Mouse (Mus musculus) hindbrain, postnatal 0 days (tissue): ENCODE measurements around the gene Slc45a1. TPM values are rescaled to one million over a fixed set of nuclear protein-coding genes. Genes with fewer than 3 reads are reported as not detected.

Source experiments
- ATAC-seq: fragments of 200-750 bp; cut with Nextera tagmentation; 2 replicates; pipeline ENCODE4 v1.8.0; 2017; ENCODE audit warnings: mild to moderate bottlenecking, moderate TSS enrichment, moderate library complexity
- DNase-seq: peaks from one replicate; pipeline ENCODE4 v3.0.0-alpha.2; 2015; ENCODE audit warnings: low spot score
- H3K27ac ChIP-seq: fragments of 300-500 bp; sonication (generic); 2 replicates; pipeline ENCODE4 v1.5.1; 2014; ENCODE audit warnings: mild to moderate bottlenecking
- H3K27me3 ChIP-seq: fragments of 300-500 bp; sonication (generic); 2 replicates; pipeline ENCODE4 v1.6.1; 2014; ENCODE audit warnings: low read length, mixed read lengths; ENCODE audit not compliant: insufficient read depth
- H3K36me3 ChIP-seq: fragments of 300-500 bp; sonication (generic); 2 replicates; pipeline ENCODE4 v1.6.1; 2014; ENCODE audit warnings: low read length, mixed read lengths; ENCODE audit not compliant: insufficient read depth
- H3K4me1 ChIP-seq: fragments of 300-500 bp; sonication (generic); 2 replicates; pipeline ENCODE4 v1.6.1; 2014; ENCODE audit warnings: antibody characterized with exemption, low read length, mixed read lengths; ENCODE audit not compliant: insufficient read depth
- H3K4me2 ChIP-seq: fragments of 300-500 bp; sonication (generic); 2 replicates; pipeline ENCODE4 v1.6.1; 2014; ENCODE audit warnings: low read depth, mild to moderate bottlenecking, low read length, moderate library complexity, mixed read lengths
- H3K4me3 ChIP-seq: fragments of 300-500 bp; sonication (generic); 2 replicates; pipeline ENCODE4 v1.5.1; 2014; ENCODE audit warnings: low read length
- H3K9ac ChIP-seq: fragments of 300-500 bp; sonication (generic); replicated peaks from 2 replicates; pipeline ENCODE4 v1.6.1; 2014; ENCODE audit warnings: mild to moderate bottlenecking, low read length, moderate library complexity, mixed read lengths
- H3K9me3 ChIP-seq: fragments of 300-500 bp; sonication (generic); 2 replicates; pipeline ENCODE4 v1.6.1; 2016; ENCODE audit warnings: low read length, mixed read lengths
- CTCF ChIP-seq: IDR thresholded peaks from 2 replicates; pipeline ENCODE4 v1.5.1; 2016; ENCODE audit warnings: antibody characterized with exemption, control low read depth, low read depth
- WGBS: fragments of 180-500 bp; shearing (Covaris S2); extraction: QIAGEN DNeasy Blood & Tissue Kit; methylation state at CpG from one replicate; pipeline ENCODE4 v1.1.7; 2014; 5-methylcytosine and 5-hydroxymethylcytosine counted together
- polyA plus RNA-seq: library from polyadenylated mRNA; unstranded; fragments of >200 nt; fragmentation: Nextera tagmentation; extraction: Ambion mirVana; gene quantifications from 2 replicates; pipeline ENCODE4 v1.2.1, GENCODE M21; 2015
- total RNA-seq: library from RNA; depleted of rRNA; stranded (reverse); fragments of >200 nt; gene quantifications from 2 replicates; pipeline ENCODE4 v1.2.3, GENCODE M21; 2014

Slc45a1 gene
- total and polyA plus RNA-seq, 2 experiments from 2014 or later = 47.5 to 49.6 TPM

- no peak for ATAC-seq
- no peak overlapping the region for H3K27ac ChIP-seq
- H3K9me3 ChIP-seq = no peaks in the 10 kb centered on the region
- H3K4me3 ChIP-seq = 0 out of 2 replicates have a peak overlapping the region, but pooled peaks have one; percentile 1
- H3K4me1 ChIP-seq = 0 out of 2 replicates have a peak, but pooled peaks cover 4% of the 10 kb centered on the region
- TF ChIP-seq CTCF = no peak
- DNase-seq = no peak
- H3K9ac ChIP-seq = 0 out of 2 replicates have a peak overlapping the region, but pooled peaks have one; percentile 1
- 7% methylated on average over 13 of the region's 13 CpGs for WGBS
- no peaks in the 10 kb centered on the region for H3K36me3 ChIP-seq
- no peaks in the 10 kb centered on the region for H3K27me3 ChIP-seq
- H3K4me2 ChIP-seq = peak overlapping the region; percentile 46
These were observed 9.9 kb upstream of the Slc45a1 start for GRCm38 (mm10) chr4:150661886-150662285.

- H3K27ac ChIP-seq = no peak overlapping the region
- 75% methylated on average over 9 of the region's 9 CpGs for WGBS
- no peaks in the 10 kb centered on the region for H3K27me3 ChIP-seq
- no peak overlapping the region for H3K9ac ChIP-seq
- no peak overlapping the region for H3K4me3 ChIP-seq
- no peaks in the 10 kb centered on the region for H3K36me3 ChIP-seq
- DNase-seq (no peak), ATAC-seq (no peak)
- H3K4me2 ChIP-seq = no peak overlapping the region
- TF ChIP-seq CTCF = peak; percentile 37
- H3K4me1 ChIP-seq = 0 out of 2 replicates have a peak, but pooled peaks cover 4% of the 10 kb centered on the region
- H3K9me3 ChIP-seq = no peaks in the 10 kb centered on the region
These were observed 8.1 kb upstream of the Slc45a1 start for GRCm38 (mm10) chr4:150659926-150660610.

- DNase-seq = no peak
- TF ChIP-seq CTCF = peak; percentile 44
- no peaks in the 10 kb centered on the region for H3K27me3 ChIP-seq
These were observed 4.5 kb upstream of the Slc45a1 start for GRCm38 (mm10) chr4:150656504-150656903.

GRCm38 (mm10) chr4:150655989-150656388, 4.0 kb upstream of the Slc45a1 start:
- no peaks in the 10 kb centered on the region for H3K4me1 ChIP-seq
- H3K9ac ChIP-seq = no peak overlapping the region
- ATAC-seq = peak; percentile 80
- no peaks in the 10 kb centered on the region for H3K36me3 ChIP-seq
- H3K4me3 ChIP-seq = no peak overlapping the region
- DNase-seq = peak; percentile 91
- WGBS = 3% methylated on average over 17 of the region's 17 CpGs
- no peak overlapping the region for H3K27ac ChIP-seq
- peak overlapping the region; percentile 34; the same call in 1 of the 2 replicates for H3K4me2 ChIP-seq
- TF ChIP-seq CTCF = peak; percentile 96
- no peaks in the 10 kb centered on the region for H3K27me3 ChIP-seq
- no peaks in the 10 kb centered on the region for H3K9me3 ChIP-seq

More at GRCm38 (mm10) chr4:150656504-150656903, 4.5 kb upstream of the Slc45a1 start:
- H3K27ac ChIP-seq = no peak overlapping the region
- H3K9ac ChIP-seq = no peak overlapping the region
- no peak overlapping the region for H3K4me3 ChIP-seq
- H3K4me2 ChIP-seq = no peak overlapping the region
- ATAC-seq = no peak
- no peaks in the 10 kb centered on the region for H3K9me3 ChIP-seq
- 82% methylated on average over 6 of the region's 6 CpGs for WGBS
- 0 out of 2 replicates have a peak, but pooled peaks cover under 1% of the 10 kb centered on the region for H3K4me1 ChIP-seq
- H3K36me3 ChIP-seq = no peaks in the 10 kb centered on the region

- Histone ChIP-seq H3K4me3 (no peak overlapping the region), H3K9ac (no peak overlapping the region), H3K4me2 (no peak overlapping the region), H3K27ac (no peak overlapping the region), H3K36me3 (no peaks in the 10 kb centered on the region), H3K27me3 (no peaks in the 10 kb centered on the region), H3K4me1 (no peaks in the 10 kb centered on the region), H3K9me3 (no peaks in the 10 kb centered on the region)
- WGBS = 47% methylated on average over 10 of the region's 11 CpGs
- ATAC-seq (no peak), DNase-seq (no peak)
- TF ChIP-seq CTCF = no peak
These were observed 1.2 kb upstream of the Slc45a1 start for GRCm38 (mm10) chr4:150653072-150653599.

- no peak overlapping the region for H3K4me3 ChIP-seq
- DNase-seq = no peak
- H3K27ac ChIP-seq = no peak overlapping the region
- no peaks in the 10 kb centered on the region for H3K9me3 ChIP-seq
- H3K27me3 ChIP-seq = no peaks in the 10 kb centered on the region
- WGBS = 79% methylated on average over 5 of the region's 5 CpGs
- no peaks in the 10 kb centered on the region for H3K36me3 ChIP-seq
- H3K9ac ChIP-seq = no peak overlapping the region
- no peak overlapping the region for H3K4me2 ChIP-seq
- ATAC-seq = no peak
- no peaks in the 10 kb centered on the region for H3K4me1 ChIP-seq
- TF ChIP-seq CTCF = no peak
These were observed 2.6 kb downstream of the Slc45a1 start for GRCm38 (mm10) chr4:150649327-150649726.

GRCm38 (mm10) chr4:150644299-150644698, 7.7 kb downstream of the Slc45a1 start:
- Histone ChIP-seq H3K4me1 (no peaks in the 10 kb centered on the region), H3K9ac (no peak overlapping the region), H3K4me2 (no peak overlapping the region), H3K27me3 (no peaks in the 10 kb centered on the region), H3K9me3 (no peaks in the 10 kb centered on the region), H3K4me3 (no peak overlapping the region), H3K27ac (no peak overlapping the region), H3K36me3 (no peaks in the 10 kb centered on the region)
- no peak for TF ChIP-seq CTCF
- DNase-seq = no peak
- 90% methylated on average over 9 of the region's 9 CpGs for WGBS
- no peak for ATAC-seq
